Mouse (Mus musculus): ENCODE results near the gene Grin2c. TPM values are rescaled to one million over a fixed set of nuclear protein-coding genes. Genes with fewer than 3 reads are reported as not detected.

Grin2c gene
- total RNA-seq, 2 experiments from 2014 or later = not detected

GRCm38 (mm10) chr11:115232889-115233288, 34.2 kb downstream of the Grin2c start:
- ATAC-seq (replicated peaks; ENCODE audit: poor library complexity) = no peak

GRCm38 (mm10) chr11:115231924-115232323, 35.1 kb downstream of the Grin2c start:
- no peak for ATAC-seq (replicated peaks; ENCODE audit: poor library complexity)

GRCm38 (mm10) chr11:115231168-115231915, 35.7 kb downstream of the Grin2c start:
- peak; percentile 68 for ATAC-seq (replicated peaks; ENCODE audit: poor library complexity)

DNA sequence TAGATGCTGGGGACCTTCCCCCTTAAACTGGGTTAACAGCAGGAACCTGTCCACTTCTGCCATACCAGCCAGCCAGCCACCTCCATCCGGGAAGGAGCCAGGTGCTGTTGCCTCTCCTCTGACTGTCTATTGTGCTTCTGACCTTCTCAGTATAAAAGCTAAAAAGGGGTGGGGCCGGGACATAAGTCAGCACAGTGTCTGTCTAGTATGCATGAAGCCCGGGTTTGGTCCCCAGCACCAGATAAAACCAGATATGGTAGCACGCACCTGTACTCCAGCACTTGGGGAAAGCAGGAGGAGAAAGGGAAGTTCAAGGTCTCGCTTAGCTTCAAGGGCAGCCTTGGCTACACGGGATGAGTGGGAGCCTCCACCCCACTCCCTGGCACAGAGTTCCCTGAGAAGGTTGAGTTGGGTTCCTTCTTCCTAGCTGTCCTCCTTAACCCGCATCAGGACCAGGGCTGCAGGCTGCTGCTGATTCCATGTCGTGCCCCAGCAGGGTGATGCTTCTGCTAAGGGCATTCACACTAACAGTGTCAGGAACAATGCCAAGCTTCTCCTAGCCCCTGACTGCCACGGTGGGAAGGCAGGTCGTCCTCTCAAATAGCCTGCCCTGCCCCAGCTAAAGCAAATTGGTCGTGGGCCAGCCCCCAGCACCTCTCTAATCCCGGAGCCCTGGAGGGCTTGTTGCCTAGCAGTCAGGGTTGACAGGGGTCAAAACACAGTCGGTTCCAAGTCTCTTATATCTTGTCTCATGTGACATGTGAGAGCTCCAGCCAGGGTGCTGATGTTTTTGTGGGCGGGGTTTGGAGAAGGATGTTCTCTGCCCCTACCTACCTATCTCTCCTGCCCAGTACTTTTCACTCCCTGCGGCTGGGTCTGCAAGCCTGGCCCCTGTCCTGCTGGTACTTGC, 37.8 kb downstream of the Grin2c start:
- no peak for ATAC-seq (replicated peaks; ENCODE audit: poor library complexity)

DNA sequence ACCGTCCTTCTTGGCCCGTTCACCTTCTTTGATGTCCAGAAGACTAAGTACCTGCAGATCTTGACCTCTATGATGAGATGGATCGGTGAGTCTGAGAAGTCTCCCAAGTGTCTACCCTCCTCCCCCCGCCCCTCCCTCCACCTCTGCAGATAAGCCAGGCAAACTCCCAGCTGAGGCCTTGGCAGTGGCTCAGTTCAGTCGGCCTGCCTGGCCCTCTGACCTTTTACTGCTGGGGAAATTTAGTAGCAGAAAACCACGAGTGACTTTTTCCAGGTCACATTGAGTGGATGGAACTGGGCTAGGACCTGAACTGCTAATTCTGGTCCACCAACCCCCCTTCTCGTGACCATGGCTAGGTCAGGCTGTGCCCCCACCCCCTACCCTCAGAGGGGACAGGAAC, 38.6 kb downstream of the Grin2c start:
- ATAC-seq (replicated peaks; ENCODE audit: poor library complexity) = no peak

- ATAC-seq (replicated peaks; ENCODE audit: poor library complexity) = no peak
These were observed 39.4 kb downstream of the Grin2c start for GRCm38 (mm10) chr11:115227640-115228039.

GRCm38 (mm10) chr11:115226811-115227491, 40.1 kb downstream of the Grin2c start:
- ATAC-seq (replicated peaks; ENCODE audit: poor library complexity) = no peak

DNA sequence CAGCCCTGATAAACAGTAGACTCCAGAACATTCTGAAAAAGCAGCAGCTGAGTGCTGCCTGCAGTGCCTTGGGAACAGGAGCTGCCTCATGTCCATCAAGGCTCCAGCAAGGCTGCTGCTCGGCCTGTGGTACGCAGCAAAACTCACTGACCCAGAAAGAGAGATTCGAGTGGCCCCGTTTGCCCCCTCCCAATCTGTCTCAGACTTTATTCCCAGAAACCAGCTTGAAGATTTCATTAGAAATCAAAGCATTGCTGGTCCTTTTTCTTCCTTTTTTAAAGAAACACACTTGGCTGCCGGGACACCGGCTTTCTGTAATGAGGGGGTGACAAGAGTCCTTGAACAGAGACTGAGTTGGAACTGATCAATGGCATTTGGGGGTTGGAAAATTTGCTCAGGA, 41.7 kb downstream of the Grin2c start:
- ATAC-seq (replicated peaks; ENCODE audit: poor library complexity) = no peak

DNA sequence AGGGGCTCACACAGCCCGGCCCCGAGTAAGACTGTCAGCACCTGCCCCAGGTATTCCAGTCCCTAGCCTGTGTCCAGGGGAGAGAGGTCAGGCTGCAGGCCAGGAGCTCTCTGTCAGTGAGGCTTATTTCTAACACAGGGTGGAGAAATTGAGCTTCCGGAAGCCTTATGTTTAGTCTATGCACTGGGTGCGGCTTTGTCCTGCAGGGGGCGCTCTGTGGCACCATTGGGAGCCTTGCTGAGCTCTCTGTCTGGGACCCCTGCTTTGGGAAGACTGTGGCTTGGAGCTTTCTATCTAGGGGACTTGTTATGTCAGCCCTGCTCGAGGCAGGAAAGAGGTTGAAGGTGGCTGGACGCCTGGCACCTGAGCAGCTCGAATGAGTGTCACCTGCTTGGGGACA, 42.2 kb downstream of the Grin2c start:
- ATAC-seq (replicated peaks; ENCODE audit: poor library complexity) = peak; percentile 54; the same call in 1 of the 2 replicates

DNA sequence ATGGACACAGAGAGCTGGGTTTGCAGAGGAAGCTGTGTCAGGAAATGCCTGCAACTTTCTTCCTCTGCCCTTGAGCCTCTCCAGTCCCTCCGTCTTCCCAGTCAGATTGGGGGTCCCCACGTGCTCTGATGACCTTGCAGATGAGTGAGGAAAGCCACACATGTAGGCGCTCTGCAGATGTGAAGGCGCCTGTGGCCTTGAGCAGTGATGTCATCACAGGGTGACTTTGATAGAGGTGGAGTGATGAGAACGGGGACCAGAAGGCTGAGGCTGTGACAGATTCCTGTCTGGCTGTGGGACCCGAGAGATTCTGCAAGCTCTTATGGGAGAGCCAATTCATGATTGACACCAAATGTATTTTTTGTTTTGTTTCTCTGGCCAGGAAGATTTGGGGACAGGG, 43.2 kb downstream of the Grin2c start:
- ATAC-seq (replicated peaks; ENCODE audit: poor library complexity) = peak; percentile 8; the same call in 1 of the 2 replicates

DNA sequence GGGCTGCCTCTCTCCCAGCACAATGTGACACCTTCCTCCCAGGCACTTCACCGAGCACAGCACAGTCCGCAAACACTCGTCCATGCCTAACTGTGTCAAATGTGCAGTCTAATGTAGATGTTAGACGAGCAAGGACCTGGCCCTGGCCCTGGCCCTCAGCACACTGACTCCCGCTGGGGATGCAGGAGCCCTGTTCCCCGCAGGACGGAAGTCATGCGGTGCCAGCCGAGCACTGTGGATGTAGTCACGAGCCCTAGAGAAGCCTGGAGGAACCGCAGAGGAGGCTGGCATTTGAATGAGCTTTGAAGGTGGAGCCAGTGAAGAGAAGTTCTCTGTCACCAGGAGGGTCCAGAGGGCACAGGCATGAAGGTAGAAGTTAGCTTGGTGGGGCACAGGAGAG, 43.6 kb downstream of the Grin2c start:
- peak; percentile 35; the same call in 1 of the 2 replicates for ATAC-seq (replicated peaks; ENCODE audit: poor library complexity)

GRCm38 (mm10) chr11:115222570-115222969, 44.5 kb downstream of the Grin2c start:
- ATAC-seq (replicated peaks; ENCODE audit: poor library complexity) = no peak

- ATAC-seq (replicated peaks; ENCODE audit: poor library complexity) = no peak
These were observed 45.0 kb downstream of the Grin2c start for GRCm38 (mm10) chr11:115222077-115222476.

GRCm38 (mm10) chr11:115219685-115220084, 47.4 kb downstream of the Grin2c start:
- ATAC-seq (replicated peaks; ENCODE audit: poor library complexity) = peak; percentile 6; the same call in 1 of the 2 replicates

- ATAC-seq (replicated peaks; ENCODE audit: poor library complexity) = peak; percentile 54
These were observed 47.8 kb downstream of the Grin2c start for GRCm38 (mm10) chr11:115219263-115219662.

GRCm38 (mm10) chr11:115217439-115218410, 49.3 kb downstream of the Grin2c start:
- no peak; the same call in 1 of the 2 replicates for ATAC-seq (replicated peaks; ENCODE audit: poor library complexity)

GRCm38 (mm10) chr11:115215123-115215522, 51.9 kb downstream of the Grin2c start:
- ATAC-seq (replicated peaks; ENCODE audit: poor library complexity) = no peak

- ATAC-seq (replicated peaks; ENCODE audit: poor library complexity) = no peak
These were observed 54.9 kb downstream of the Grin2c start for GRCm38 (mm10) chr11:115212116-115212515.

DNA sequence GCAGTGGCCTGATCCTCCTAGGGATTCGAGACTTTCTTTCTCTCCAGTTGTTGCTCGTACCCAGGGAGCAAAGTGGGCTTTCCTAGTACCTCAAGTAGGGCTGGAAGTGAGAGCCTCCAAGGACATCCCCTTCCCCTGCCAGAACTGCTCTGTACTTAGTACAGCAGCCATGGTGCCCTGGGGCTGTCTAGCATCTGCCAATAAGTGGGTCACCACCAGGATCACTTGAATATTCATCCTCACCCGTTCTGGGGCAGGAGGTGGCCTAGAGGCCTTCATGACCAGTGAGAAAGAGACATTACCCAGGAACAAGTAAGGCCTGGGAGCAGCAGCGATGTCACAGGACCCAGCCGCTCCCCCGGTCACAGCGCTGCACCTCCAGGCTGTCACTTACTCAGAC, 57.1 kb downstream of the Grin2c start:
- no peak for ATAC-seq (replicated peaks; ENCODE audit: poor library complexity)

Measured in megakaryocyte progenitor cell, adult 5-6 weeks (primary cell).